Mouse (Mus musculus) heart, embryonic 16.5 days (tissue): ENCODE data around the gene Ttc23l. TPM values are rescaled to one million over a fixed set of nuclear protein-coding genes. Genes with fewer than 3 reads are reported as not detected.

Experiments used
- ATAC-seq: fragments of 200-750 bp; cut with Nextera tagmentation; replicated peaks from 2 replicates; pipeline ENCODE4 v1.8.0; 2017; ENCODE audit warnings: moderate number of reproducible peaks; ENCODE audit not compliant: insufficient read depth, low FRiP score; ENCODE audit errors: extremely low read depth
- H3K27ac ChIP-seq: fragments of 300-500 bp; sonication (generic); 2 replicates; pipeline ENCODE4 v1.5.1; 2014; ENCODE audit warnings: mild to moderate bottlenecking, low read length, control low read depth, moderate library complexity
- H3K27me3 ChIP-seq: fragments of 300-500 bp; sonication (generic); 2 replicates; pipeline ENCODE4 v1.6.1; 2014; ENCODE audit warnings: low read length, mixed read lengths; ENCODE audit not compliant: control insufficient read depth, insufficient read depth
- H3K36me3 ChIP-seq: fragments of 300-500 bp; sonication (generic); 2 replicates; pipeline ENCODE4 v1.6.1; 2014; ENCODE audit not compliant: control insufficient read depth, insufficient read depth
- H3K4me1 ChIP-seq: fragments of 300-500 bp; sonication (generic); 2 replicates; pipeline ENCODE4 v1.6.1; 2014; ENCODE audit warnings: low read length, mixed read lengths; ENCODE audit not compliant: control insufficient read depth, insufficient read depth
- H3K4me2 ChIP-seq: fragments of 300-500 bp; sonication (generic); 2 replicates; pipeline ENCODE4 v1.6.1; 2014; ENCODE audit warnings: low read depth, mild to moderate bottlenecking, control low read depth, low read length
- H3K4me3 ChIP-seq: fragments of 300-500 bp; sonication (generic); 2 replicates; pipeline ENCODE4 v1.5.1; 2014; ENCODE audit warnings: mild to moderate bottlenecking, control low read depth, low read length
- H3K9ac ChIP-seq: fragments of 300-500 bp; sonication (generic); 2 replicates; pipeline ENCODE4 v1.6.1; 2014; ENCODE audit warnings: low read length, control low read depth
- H3K9me3 ChIP-seq: fragments of 300-500 bp; sonication (generic); replicated peaks from 2 replicates; pipeline ENCODE4 v1.6.1; 2016; ENCODE audit warnings: low read length; ENCODE audit not compliant: control insufficient read depth
- WGBS: fragments of 180-500 bp; shearing (Covaris S2); extraction: QIAGEN DNeasy Blood & Tissue Kit; methylation state at CpG from one replicate; pipeline ENCODE4 v1.1.7; 2014; 5-methylcytosine and 5-hydroxymethylcytosine counted together
- polyA plus RNA-seq: library from polyadenylated mRNA; unstranded; fragments of >200 nt; fragmentation: Nextera tagmentation; extraction: Ambion mirVana; gene quantifications from 2 replicates; pipeline ENCODE4 v1.2.1, GENCODE M21; 2015

Gene Ttc23l
- polyA plus RNA-seq, 1 experiment from 2014 or later: not detected

GRCm38 (mm10) chr15:10470151-10470831, 88.2 kb downstream of the Ttc23l start, which contains the start of gene Dnajc21:
Gene Dnajc21, minus strand, starts transcription at chr15:10470516.
- peak within 1 kb of the TSS; percentile 91 for H3K9ac ChIP-seq

GRCm38 (mm10) chr15:10469641-10470150, 88.8 kb downstream of the Ttc23l start:
- H3K36me3 ChIP-seq: no peaks in the 10 kb centered on the region
- no peak; the same call in 1 of the 2 replicates for ATAC-seq
- peak overlapping the region; percentile 86 for H3K27ac ChIP-seq
- peak overlapping the region; percentile 93 for H3K4me2 ChIP-seq
- H3K4me1 ChIP-seq: peaks cover 8% of the 10 kb centered on the region; the same call in 1 of the 2 replicates
- H3K9ac ChIP-seq: peak overlapping the region; percentile 91
- no peaks in the 10 kb centered on the region for H3K27me3 ChIP-seq
- under 1% methylated on average over 40 of the region's 40 CpGs for WGBS
- H3K9me3 ChIP-seq: no peaks in the 10 kb centered on the region
- H3K4me3 ChIP-seq: peak overlapping the region; percentile 92

More at GRCm38 (mm10) chr15:10470151-10470831, 88.2 kb downstream of the Ttc23l start, which contains the start of gene Dnajc21:
- Histone ChIP-seq H3K4me2 (peak within 1 kb of the TSS; percentile 93), H3K9me3 (no peaks in the 10 kb centered on the region), H3K27me3 (no peaks in the 10 kb centered on the region), H3K27ac (peak within 1 kb of the TSS; percentile 86), H3K4me1 (peaks cover 8% of the 10 kb centered on the region; the same call in 1 of the 2 replicates), H3K4me3 (peak within 1 kb of the TSS; percentile 92), H3K36me3 (0 out of 2 replicates have a peak, but pooled peaks cover under 1% of the 10 kb centered on the region)
- WGBS: 2% methylated on average over 28 of the region's 87 CpGs
- peak; percentile 96 for ATAC-seq

GRCm38 (mm10) chr15:10468761-10469160, 89.7 kb downstream of the Ttc23l start:
- H3K9me3 ChIP-seq: no peaks in the 10 kb centered on the region
- no peaks in the 10 kb centered on the region for H3K36me3 ChIP-seq
- no peak overlapping the region for H3K27ac ChIP-seq
- no peak overlapping the region for H3K9ac ChIP-seq
- 76% methylated on average over 3 of the region's 3 CpGs for WGBS
- no peak for ATAC-seq
- no peaks in the 10 kb centered on the region for H3K27me3 ChIP-seq
- H3K4me1 ChIP-seq: peaks cover 8% of the 10 kb centered on the region; the same call in 1 of the 2 replicates
- H3K4me3 ChIP-seq: no peak overlapping the region
- H3K4me2 ChIP-seq: peak overlapping the region; percentile 93; the same call in 1 of the 2 replicates

- peaks cover 6% of the 10 kb centered on the region; the same call in 1 of the 2 replicates for H3K4me1 ChIP-seq
- no peak for ATAC-seq
- H3K27ac ChIP-seq: no peak overlapping the region
- H3K36me3 ChIP-seq: peaks cover 15% of the 10 kb centered on the region
- no peak overlapping the region for H3K4me2 ChIP-seq
- no peaks in the 10 kb centered on the region for H3K27me3 ChIP-seq
- 85% methylated on average over 3 of the region's 3 CpGs for WGBS
- no peaks in the 10 kb centered on the region for H3K9me3 ChIP-seq
- no peak overlapping the region for H3K4me3 ChIP-seq
- H3K9ac ChIP-seq: no peak overlapping the region
Observed at GRCm38 (mm10) chr15:10464678-10465077, 93.8 kb downstream of the Ttc23l start.

GRCm38 (mm10) chr15:10463555-10463954, 94.9 kb downstream of the Ttc23l start:
- Histone ChIP-seq H3K4me2 (no peak overlapping the region), H3K27ac (no peak overlapping the region), H3K36me3 (peaks cover 22% of the 10 kb centered on the region), H3K4me1 (no peaks in the 10 kb centered on the region), H3K9ac (no peak overlapping the region), H3K27me3 (no peaks in the 10 kb centered on the region), H3K4me3 (no peak overlapping the region), H3K9me3 (no peaks in the 10 kb centered on the region)
- 79% methylated on average over 5 of the region's 5 CpGs for WGBS
- ATAC-seq: no peak

GRCm38 (mm10) chr15:10460986-10461385, 97.5 kb downstream of the Ttc23l start:
- Histone ChIP-seq H3K9ac (no peak overlapping the region), H3K4me1 (no peaks in the 10 kb centered on the region), H3K9me3 (no peaks in the 10 kb centered on the region), H3K27ac (no peak overlapping the region), H3K4me2 (no peak overlapping the region), H3K27me3 (no peaks in the 10 kb centered on the region), H3K36me3 (peaks cover 27% of the 10 kb centered on the region), H3K4me3 (no peak overlapping the region)
- ATAC-seq: no peak
- 67% methylated on average over 12 of the region's 12 CpGs for WGBS

Other genes with a start within 250 kb of the Ttc23l start
- gene Gm21973, start 233.3 kb downstream of the Ttc23l start, polyA plus RNA-seq: not detected in 2 replicates
- gene Agxt2, start 200.1 kb downstream of the Ttc23l start, polyA plus RNA-seq: not detected in 2 replicates
- gene Dnajc21, start 88.2 kb downstream of the Ttc23l start, polyA plus RNA-seq: 6.0 and 6.2 TPM in 2 replicates
- gene Brix1, start 72.7 kb downstream of the Ttc23l start, polyA plus RNA-seq: 48.5 and 63.7 TPM in 2 replicates
- 18.0 and 24.3 TPM in 2 replicates for gene Rad1, start 72.7 kb downstream of the Ttc23l start, polyA plus RNA-seq
- 12.7 and 16.7 TPM in 2 replicates for gene Rai14, start 156.0 kb upstream of the Ttc23l start, polyA plus RNA-seq